Mouse (Mus musculus) left cerebral cortex, adult 2 months (tissue): ENCODE measurements at regions not wholly inside any gene's neighbourhood (a gene's known extent, or its start where the extent isn't known, plus 50 kb on each side); places are given as distances from the start of the nearest gene placed in this dataset.
"Not testable (repeated sequence)": the region's sequence is repeated elsewhere in the genome, so short reads cannot be mapped to it uniquely, and the experiment has no call there.

Experiments used
- DNase-seq, 2 experiments: peaks; one replicate each; pipeline ENCODE4 v3.0.0; 2021 to 2022; ENCODE audit warnings: low spot score in 2 of 2, mixed read lengths in 1 of 2; ENCODE audit errors: extremely low spot score in 1 of 2
- H3K27ac ChIP-seq: fragments of 200-600 bp; 2 replicates; pipeline ENCODE4 v1.8.1; 2022
- H3K4me3 ChIP-seq: fragments of 200-600 bp; 2 replicates; pipeline ENCODE4 v1.8.1; 2022
- CTCF ChIP-seq: fragments of 200-600 bp; IDR thresholded peaks from 2 replicates; pipeline ENCODE4 v1.8.1; 2022; ENCODE audit warnings: antibody characterized with exemption, mild to moderate bottlenecking, moderate library complexity
- intact Hi-C: fragments of 180-260 bp; cut with DNase I; formaldehyde crosslinking; loops from one replicate; pipeline ENCODE4 v1.15.1; 2025

DNA sequence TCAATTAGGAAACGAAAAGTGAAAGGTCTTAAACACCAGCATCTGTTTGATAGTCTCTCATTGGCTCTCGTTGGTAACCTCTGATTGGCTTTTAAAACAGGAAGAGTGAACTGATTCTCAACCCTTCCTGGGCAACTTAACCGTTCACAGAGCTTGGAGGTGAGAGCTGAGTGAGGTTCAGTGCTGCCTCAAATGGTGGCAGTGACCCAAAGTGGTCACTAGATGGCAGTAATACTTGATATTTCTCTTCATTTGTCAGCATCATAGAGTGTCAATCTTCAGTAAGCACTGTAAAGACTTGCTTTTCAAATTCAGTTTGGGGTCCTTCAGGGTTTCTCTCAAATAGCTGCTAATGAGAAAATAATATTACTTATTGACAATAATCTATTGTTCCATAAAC is 321.8 kb upstream of the Gdi2 start:
- H3K4me3 ChIP-seq, DNase-seq, intact Hi-C loops, H3K27ac ChIP-seq: not testable (repeated sequence)
- peak; percentile 52 for TF ChIP-seq CTCF

GRCm38 (mm10) chr13:3221005-3221621 is 316.8 kb upstream of the Gdi2 start:
- intact Hi-C loops: loop anchor here (10.0 kb wide), 1 partner anchor 124 kb away; no protein-coding TSS in a partner anchor

DNA sequence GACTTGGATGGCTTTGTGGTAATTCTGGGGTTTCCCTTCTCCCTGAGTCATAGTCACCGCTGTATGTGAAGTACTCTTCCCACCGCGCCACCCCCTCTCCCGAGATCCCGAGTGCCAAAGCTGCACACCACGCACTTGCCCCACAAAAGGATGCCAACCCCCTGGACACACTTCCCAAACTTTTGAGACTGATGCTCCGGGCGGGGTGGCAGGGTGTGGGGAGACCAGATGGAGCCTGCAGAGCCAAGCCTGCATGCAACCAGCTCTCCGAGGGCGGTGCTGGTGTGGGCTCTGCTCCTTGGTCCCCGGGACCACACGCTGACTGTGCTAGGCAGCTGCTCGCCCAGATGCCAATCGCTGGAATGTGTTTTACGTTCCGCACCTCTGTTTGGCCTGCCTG is 316.2 kb upstream of the Gdi2 start:
- Histone ChIP-seq H3K4me3 (no peak overlapping the region), H3K27ac (no peak overlapping the region)
- peak in 1 of 2 experiments; percentile 11 for DNase-seq
- TF ChIP-seq CTCF: no peak
- intact Hi-C loops: loop anchor here (10.0 kb wide), 1 partner anchor 123 kb away; no protein-coding TSS in a partner anchor

More at GRCm38 (mm10) chr13:3221005-3221621, 316.8 kb upstream of the Gdi2 start:
- H3K4me3 ChIP-seq, DNase-seq, H3K27ac ChIP-seq: not testable (repeated sequence)

GRCm38 (mm10) chr13:3258379-3258778 is 279.5 kb upstream of the Gdi2 start:
- intact Hi-C loops: no loop called here
- DNase-seq: no peak
- Histone ChIP-seq H3K27ac (no peak overlapping the region), H3K4me3 (no peak overlapping the region)
- TF ChIP-seq CTCF: no peak

DNA sequence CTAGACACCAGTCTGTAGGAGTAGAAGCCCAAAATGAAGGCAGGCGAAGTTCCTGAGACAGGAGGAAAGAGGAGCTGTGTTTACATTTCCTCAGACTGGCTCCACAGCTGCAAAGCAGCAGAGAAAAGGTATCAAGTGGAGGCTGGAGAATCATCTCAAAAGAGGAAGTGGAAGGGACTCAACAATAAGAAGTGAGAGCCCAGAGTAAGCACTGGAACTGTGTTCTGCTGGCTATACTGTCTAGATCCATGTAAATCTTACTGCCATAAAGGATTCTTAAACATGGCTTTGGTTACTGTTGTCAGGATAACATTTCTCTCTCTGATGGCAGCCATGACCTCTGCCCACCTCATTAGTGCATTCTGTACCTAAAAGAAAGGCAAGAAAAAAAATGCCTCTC is 261.7 kb upstream of the Gdi2 start:
- H3K27ac ChIP-seq, H3K4me3 ChIP-seq, DNase-seq, intact Hi-C loops: not testable (repeated sequence)
